Mouse (Mus musculus): Measurements from ENCODE around the gene Mtmr11. TPM values are rescaled to one million over a fixed set of nuclear protein-coding genes. Genes with fewer than 3 reads are reported as not detected.
"Not testable (repeated sequence)": the region's sequence is repeated elsewhere in the genome, so short reads cannot be mapped to it uniquely, and the experiment has no call there.

Mtmr11 gene
- polyA plus RNA-seq, 1 experiment from 2014 or later: 8.8 TPM

DNA sequence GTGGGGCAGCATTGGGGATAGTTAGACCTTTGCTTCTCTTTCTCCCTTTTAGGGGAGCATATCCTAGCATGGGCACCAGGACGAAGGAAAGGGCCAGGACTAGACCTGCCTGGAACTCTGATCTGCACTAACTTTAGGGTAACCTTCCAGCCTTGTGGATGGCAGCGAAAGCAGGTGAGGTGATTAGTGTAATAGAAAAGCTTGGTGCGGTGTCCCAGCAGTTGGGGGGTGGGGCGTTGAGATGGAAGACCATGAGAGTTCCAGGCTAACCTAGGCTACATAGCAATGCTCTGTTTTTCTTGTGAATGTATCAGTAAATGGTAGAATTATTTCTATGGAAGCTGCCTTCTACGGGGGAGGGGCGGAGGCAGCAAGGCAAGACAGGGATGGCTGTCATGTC lies 1.2 kb downstream of the Mtmr11 start:
- Histone ChIP-seq H3K4me2 (no peak overlapping the region), H3K4me3 (ENCODE audit: low read depth, low read length) (no peak overlapping the region), H3K36me3 (ENCODE audit: control insufficient read depth, insufficient read depth, low read length) (no peaks in the 10 kb centered on the region), H3K27ac (ENCODE audit: low read depth, low read length) (no peak overlapping the region), H3K9me3 (ENCODE audit: control insufficient read depth, low read length) (no peaks in the 10 kb centered on the region), H3K4me1 (replicated peaks; ENCODE audit: control insufficient read depth, insufficient read depth, low read length) (peaks cover 11% of the 10 kb centered on the region), H3K9ac (ENCODE audit: low read depth, low read length) (no peak overlapping the region), H3K27me3 (replicated peaks; ENCODE audit: control insufficient read depth, insufficient read depth, low read length) (peaks cover 25% of the 10 kb centered on the region)
- DNase-seq (ENCODE audit: low spot score): no peak
- WGBS: 87% methylated on average over 6 of the region's 6 CpGs
- no peak for ATAC-seq (replicated peaks; ENCODE audit: low FRiP score)

DNA sequence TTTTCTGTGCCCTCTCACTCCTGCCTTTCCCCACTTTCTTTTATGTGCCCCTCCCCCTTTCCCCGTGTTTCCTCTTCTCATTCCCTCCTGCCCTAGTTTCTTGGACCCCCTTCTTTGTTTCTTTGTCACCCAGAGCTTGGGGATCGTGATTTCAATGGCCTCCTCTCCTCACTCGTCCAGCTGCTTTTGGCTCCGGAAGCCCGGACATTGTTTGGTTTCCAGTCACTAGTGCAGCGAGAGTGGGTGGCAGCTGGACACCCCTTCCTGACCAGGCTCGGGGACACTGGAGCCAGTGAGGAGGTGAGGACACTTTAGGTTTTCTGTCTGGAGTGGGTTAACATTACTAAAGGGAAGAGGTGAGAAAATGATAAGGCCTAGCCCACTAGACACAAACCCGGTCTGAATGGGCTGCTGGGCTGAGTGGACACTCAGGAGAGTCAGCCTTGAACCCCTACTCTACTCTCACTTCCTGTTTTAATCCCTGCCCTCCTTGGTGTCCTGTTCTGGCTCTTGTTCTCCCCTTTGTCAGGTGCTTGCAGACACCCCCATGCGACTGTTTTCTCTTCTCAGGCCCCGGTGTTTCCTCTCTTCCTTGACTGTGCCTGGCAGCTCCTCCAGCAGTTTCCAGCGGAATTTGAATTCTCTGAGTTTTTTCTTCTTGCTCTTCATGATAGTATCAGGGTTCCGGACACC lies 6.8 kb downstream of the Mtmr11 start:
- peaks cover 6% of the 10 kb centered on the region for H3K4me1 ChIP-seq (replicated peaks; ENCODE audit: control insufficient read depth, insufficient read depth, low read length)
- H3K27ac ChIP-seq (ENCODE audit: low read depth, low read length): no peak overlapping the region
- no peak for ATAC-seq (replicated peaks; ENCODE audit: low FRiP score)
- H3K9me3 ChIP-seq (ENCODE audit: control insufficient read depth, low read length): no peaks in the 10 kb centered on the region
- H3K4me3 ChIP-seq (ENCODE audit: low read depth, low read length): no peak overlapping the region
- DNase-seq (ENCODE audit: low spot score): no peak
- H3K4me2 ChIP-seq: no peak overlapping the region
- no peak overlapping the region for H3K9ac ChIP-seq (ENCODE audit: low read depth, low read length)
- 75% methylated on average over 12 of the region's 12 CpGs for WGBS
- H3K27me3 ChIP-seq (replicated peaks; ENCODE audit: control insufficient read depth, insufficient read depth, low read length): peaks cover 1% of the 10 kb centered on the region; the same call in 1 of the 2 replicates
- H3K36me3 ChIP-seq (ENCODE audit: control insufficient read depth, insufficient read depth, low read length): peaks cover 3% of the 10 kb centered on the region; the same call in 1 of the 2 replicates

DNA sequence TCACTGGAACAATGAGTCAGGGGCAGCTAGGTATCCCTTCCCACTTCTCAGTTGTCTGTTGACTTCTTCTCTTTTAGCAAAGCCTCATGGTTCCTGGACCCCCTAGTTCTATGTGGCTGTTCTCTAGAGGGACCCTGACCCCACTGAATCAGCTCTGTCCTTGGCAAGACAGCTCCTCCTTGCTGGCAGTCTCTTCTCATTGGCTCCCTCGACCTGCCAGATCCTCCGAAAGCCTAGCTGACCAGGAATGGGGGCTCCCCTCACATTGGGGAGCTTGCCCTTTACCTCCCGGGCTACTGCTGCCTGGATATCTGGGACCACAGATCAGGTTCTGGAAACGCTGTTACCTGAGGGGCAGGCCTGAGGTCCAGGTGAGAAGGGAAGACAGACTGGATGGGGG lies 8.5 kb downstream of the Mtmr11 start:
- Histone ChIP-seq H3K27ac (ENCODE audit: low read depth, low read length) (no peak overlapping the region), H3K36me3 (ENCODE audit: control insufficient read depth, insufficient read depth, low read length) (peaks cover 16% of the 10 kb centered on the region), H3K4me3 (ENCODE audit: low read depth, low read length) (no peak overlapping the region), H3K27me3 (replicated peaks; ENCODE audit: control insufficient read depth, insufficient read depth, low read length) (no peaks in the 10 kb centered on the region), H3K9me3 (ENCODE audit: control insufficient read depth, low read length) (no peaks in the 10 kb centered on the region), H3K9ac (ENCODE audit: low read depth, low read length) (peak overlapping the region; percentile 10; the same call in 1 of the 2 replicates), H3K4me2 (peak overlapping the region; percentile 4; the same call in 1 of the 2 replicates), H3K4me1 (replicated peaks; ENCODE audit: control insufficient read depth, insufficient read depth, low read length) (peaks cover 19% of the 10 kb centered on the region)
- 76% methylated on average over 4 of the region's 4 CpGs for WGBS
- DNase-seq (ENCODE audit: low spot score) (no peak), ATAC-seq (replicated peaks; ENCODE audit: low FRiP score) (no peak)

DNA sequence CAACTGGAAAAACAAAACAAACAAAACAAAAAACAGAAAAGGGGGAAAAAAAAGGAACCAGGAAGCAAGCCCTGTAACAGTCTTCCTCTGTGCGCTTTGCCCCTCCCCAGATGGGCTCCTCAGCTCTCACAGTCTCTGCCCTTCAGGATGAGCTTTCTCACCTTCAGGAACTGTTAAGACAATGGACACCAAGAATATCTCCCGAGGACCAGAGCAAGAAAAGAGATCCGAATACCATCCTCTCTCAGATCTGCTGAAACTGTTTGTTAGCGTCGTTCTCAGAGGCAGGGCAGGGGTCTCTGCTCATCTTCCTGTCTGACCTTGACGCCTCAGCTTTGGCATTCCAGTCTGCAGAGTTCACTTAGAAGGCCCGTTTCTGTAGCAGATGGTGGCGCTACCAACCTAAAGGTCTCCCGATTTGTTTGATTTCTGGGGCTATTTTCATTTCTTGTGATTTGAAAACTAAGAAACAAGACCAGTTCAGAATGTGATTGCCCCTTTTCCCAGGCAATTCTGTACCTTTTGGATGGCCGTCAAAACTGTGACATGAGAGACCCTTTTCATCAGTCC lies 9.3 kb downstream of the Mtmr11 start:
- H3K4me3 ChIP-seq (ENCODE audit: low read depth, low read length): peak overlapping the region; percentile 87
- ATAC-seq (replicated peaks; ENCODE audit: low FRiP score): no peak
- H3K36me3 ChIP-seq (ENCODE audit: control insufficient read depth, insufficient read depth, low read length): peaks cover 22% of the 10 kb centered on the region
- peak overlapping the region; percentile 95; the same call in 1 of the 2 replicates for H3K27ac ChIP-seq (ENCODE audit: low read depth, low read length)
- no peaks in the 10 kb centered on the region for H3K9me3 ChIP-seq (ENCODE audit: control insufficient read depth, low read length)
- H3K4me2 ChIP-seq: peak overlapping the region; percentile 95
- H3K9ac ChIP-seq (ENCODE audit: low read depth, low read length): peak overlapping the region; percentile 96
- DNase-seq (ENCODE audit: low spot score): no peak
- no peaks in the 10 kb centered on the region for H3K27me3 ChIP-seq (replicated peaks; ENCODE audit: control insufficient read depth, insufficient read depth, low read length)
- H3K4me1 ChIP-seq (replicated peaks; ENCODE audit: control insufficient read depth, insufficient read depth, low read length): peaks cover 19% of the 10 kb centered on the region
- WGBS: 51% methylated on average over 10 of the region's 10 CpGs

DNA sequence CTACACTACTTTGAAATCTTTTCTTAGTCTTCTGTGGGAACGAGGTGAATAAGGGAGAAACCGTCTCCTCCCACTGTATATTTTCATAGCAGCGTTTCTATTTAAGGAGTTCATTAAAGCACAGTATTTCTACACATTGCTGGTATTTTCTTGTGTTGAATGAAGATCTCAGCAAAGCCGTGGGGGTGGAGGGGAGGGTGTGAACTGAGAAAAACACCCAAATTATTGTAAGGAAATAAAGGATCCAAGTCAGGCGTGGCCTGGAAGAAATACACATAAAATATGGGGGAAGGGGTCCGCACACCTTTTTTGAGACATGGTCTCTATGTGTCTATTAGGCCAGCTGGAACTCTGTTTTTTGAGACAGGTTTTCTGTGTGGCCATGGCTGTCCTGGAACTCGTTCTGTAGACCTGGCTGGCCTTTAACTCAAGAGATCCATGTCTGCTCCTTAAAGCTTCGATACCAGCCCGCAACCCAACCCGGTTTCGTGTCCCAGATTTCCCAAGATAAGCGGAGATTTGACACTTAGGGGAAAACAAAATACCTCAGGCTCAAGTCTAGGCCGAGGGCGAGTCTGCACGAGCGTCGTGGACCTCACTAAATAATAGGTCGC lies 9.9 kb downstream of the Mtmr11 start:
- peak overlapping the region; percentile 95 for H3K4me2 ChIP-seq
- peak overlapping the region; percentile 95 for H3K27ac ChIP-seq (ENCODE audit: low read depth, low read length)
- ATAC-seq (replicated peaks; ENCODE audit: low FRiP score) (no peak), DNase-seq (ENCODE audit: low spot score) (no peak)
- peak overlapping the region; percentile 87 for H3K4me3 ChIP-seq (ENCODE audit: low read depth, low read length)
- no peaks in the 10 kb centered on the region for H3K27me3 ChIP-seq (replicated peaks; ENCODE audit: control insufficient read depth, insufficient read depth, low read length)
- H3K9me3 ChIP-seq (ENCODE audit: control insufficient read depth, low read length): no peaks in the 10 kb centered on the region
- H3K9ac ChIP-seq (ENCODE audit: low read depth, low read length): peak overlapping the region; percentile 96
- WGBS: 19% methylated on average over 18 of the region's 18 CpGs
- H3K4me1 ChIP-seq (replicated peaks; ENCODE audit: control insufficient read depth, insufficient read depth, low read length): peaks cover 19% of the 10 kb centered on the region
- peaks cover 27% of the 10 kb centered on the region for H3K36me3 ChIP-seq (ENCODE audit: control insufficient read depth, insufficient read depth, low read length)

DNA sequence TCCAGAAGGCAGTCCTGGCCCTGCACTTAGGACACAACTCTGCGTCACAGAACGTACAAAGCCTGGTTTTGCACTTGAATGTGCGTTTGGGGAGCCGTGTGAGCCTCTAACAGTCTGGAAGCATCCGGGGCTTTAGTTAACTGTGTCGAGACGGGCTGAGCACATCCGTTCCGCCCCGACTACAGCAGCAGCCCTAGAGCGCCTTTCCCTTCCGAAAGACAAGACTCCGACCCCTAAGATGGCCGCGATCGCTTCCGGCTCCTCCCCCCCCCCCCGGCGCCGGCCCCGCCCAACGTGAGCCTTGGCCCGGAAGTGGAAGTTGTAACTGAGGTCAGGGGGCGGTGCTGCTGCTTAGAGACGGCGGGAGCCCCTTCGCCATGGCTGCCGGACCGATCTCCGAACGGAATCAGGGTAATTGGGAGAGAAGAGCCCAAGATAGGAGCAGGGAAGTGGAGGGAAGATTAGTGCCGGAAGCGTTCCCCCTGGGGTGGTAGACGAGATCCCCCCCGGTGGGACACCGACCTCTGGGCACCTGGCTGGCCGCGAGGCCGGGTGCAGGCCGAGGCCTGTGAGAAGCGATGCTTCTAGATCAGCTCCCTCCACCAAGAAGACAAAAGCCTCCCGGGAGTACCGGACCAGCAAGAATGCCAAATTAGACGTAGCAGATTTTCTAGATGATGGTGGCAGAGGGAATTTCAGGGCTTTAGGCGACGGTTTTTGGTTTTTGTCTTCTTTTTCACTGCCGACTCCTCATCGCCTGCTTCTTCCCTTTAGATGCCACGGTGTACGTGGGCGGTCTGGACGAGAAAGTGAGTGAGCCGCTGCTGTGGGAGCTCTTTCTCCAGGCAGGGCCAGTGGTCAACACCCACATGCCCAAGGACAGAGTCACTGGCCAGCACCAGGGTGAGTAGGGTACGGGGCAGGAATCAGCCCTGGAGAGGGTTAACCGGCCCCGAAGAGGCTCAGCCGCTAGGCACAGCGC lies 10.7 kb downstream of the Mtmr11 start, which contains the start of gene Sf3b4:
Gene Sf3b4, plus strand, starts transcription at position 136 of the 982 bp plus-strand sequence.
- Histone ChIP-seq H3K27me3 (replicated peaks; ENCODE audit: control insufficient read depth, insufficient read depth, low read length) (no peaks in the 10 kb centered on the region), H3K4me2 (peak within 1 kb of the TSS; percentile 95), H3K27ac (ENCODE audit: low read depth, low read length) (peak within 1 kb of the TSS; percentile 95), H3K36me3 (ENCODE audit: control insufficient read depth, insufficient read depth, low read length) (peaks cover 30% of the 10 kb centered on the region), H3K9ac (ENCODE audit: low read depth, low read length) (peak within 1 kb of the TSS; percentile 96), H3K9me3 (ENCODE audit: control insufficient read depth, low read length) (no peaks in the 10 kb centered on the region), H3K4me1 (replicated peaks; ENCODE audit: control insufficient read depth, insufficient read depth, low read length) (peaks cover 19% of the 10 kb centered on the region), H3K4me3 (ENCODE audit: low read depth, low read length) (peak within 1 kb of the TSS; percentile 87)
- DNase-seq (ENCODE audit: low spot score) (peak; percentile 97), ATAC-seq (replicated peaks; ENCODE audit: low FRiP score) (peak; percentile 91)
- WGBS: under 1% methylated on average over 58 of the region's 58 CpGs

DNA sequence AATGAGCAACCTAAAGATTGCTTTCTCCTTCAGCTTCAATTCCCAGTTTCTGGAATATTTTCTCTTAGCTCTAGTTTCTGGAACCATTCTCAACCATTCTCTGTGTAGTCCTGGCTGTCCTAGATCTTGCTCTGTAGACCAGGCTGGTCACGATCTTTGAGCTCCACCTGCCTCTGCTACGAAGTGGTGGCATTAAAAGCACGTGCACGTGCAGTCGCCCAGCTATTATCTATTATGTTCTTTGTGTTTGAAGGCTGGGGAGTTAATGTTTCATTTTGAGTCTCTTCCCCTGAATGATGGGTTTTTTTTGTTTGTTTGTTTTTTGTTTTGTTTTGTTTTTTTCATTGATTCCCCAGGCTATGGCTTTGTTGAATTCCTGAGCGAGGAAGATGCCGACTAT lies 11.4 kb downstream of the Mtmr11 start:
- WGBS: 32% methylated on average over 7 of the region's 7 CpGs
- ATAC-seq (replicated peaks; ENCODE audit: low FRiP score) (no peak), DNase-seq (ENCODE audit: low spot score) (no peak)
- H3K4me1 ChIP-seq (replicated peaks; ENCODE audit: control insufficient read depth, insufficient read depth, low read length): peaks cover 19% of the 10 kb centered on the region
- no peaks in the 10 kb centered on the region for H3K27me3 ChIP-seq (replicated peaks; ENCODE audit: control insufficient read depth, insufficient read depth, low read length)
- peak overlapping the region; percentile 87 for H3K4me3 ChIP-seq (ENCODE audit: low read depth, low read length)
- peak overlapping the region; percentile 95; the same call in 1 of the 2 replicates for H3K27ac ChIP-seq (ENCODE audit: low read depth, low read length)
- H3K9me3 ChIP-seq (ENCODE audit: control insufficient read depth, low read length): no peaks in the 10 kb centered on the region
- peak overlapping the region; percentile 96 for H3K9ac ChIP-seq (ENCODE audit: low read depth, low read length)
- peaks cover 33% of the 10 kb centered on the region for H3K36me3 ChIP-seq (ENCODE audit: control insufficient read depth, insufficient read depth, low read length)
- H3K4me2 ChIP-seq: peak overlapping the region; percentile 95

DNA sequence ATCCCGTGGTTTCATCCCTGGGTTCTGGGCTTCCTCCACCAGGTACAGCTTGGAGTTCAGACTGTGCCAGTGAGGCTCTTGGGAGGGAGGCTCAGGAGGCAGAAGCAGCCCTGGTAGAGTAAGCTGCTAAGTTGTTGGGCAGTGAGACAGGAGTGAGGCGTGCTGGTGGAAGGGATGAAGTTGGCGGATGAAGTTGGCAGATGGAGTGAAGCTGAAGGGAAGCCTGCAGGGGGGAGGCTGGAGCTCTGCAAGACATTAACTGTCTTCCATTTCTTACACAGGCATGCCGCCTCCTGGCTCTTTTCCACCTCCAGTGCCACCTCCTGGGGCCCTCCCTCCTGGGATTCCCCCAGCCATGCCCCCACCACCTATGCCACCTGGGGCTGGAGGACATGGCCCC lies 12.2 kb downstream of the Mtmr11 start:
- not testable (repeated sequence) for H3K27ac ChIP-seq (ENCODE audit: low read depth, low read length); ATAC-seq (replicated peaks; ENCODE audit: low FRiP score); DNase-seq (ENCODE audit: low spot score); H3K27me3 ChIP-seq (replicated peaks; ENCODE audit: control insufficient read depth, insufficient read depth, low read length); H3K9me3 ChIP-seq (ENCODE audit: control insufficient read depth, low read length)
- Histone ChIP-seq H3K36me3 (ENCODE audit: control insufficient read depth, insufficient read depth, low read length) (peaks cover 29% of the 10 kb centered on the region), H3K4me1 (replicated peaks; ENCODE audit: control insufficient read depth, insufficient read depth, low read length) (peaks cover 19% of the 10 kb centered on the region), H3K9ac (ENCODE audit: low read depth, low read length) (0 out of 2 replicates have a peak overlapping the region, but pooled peaks have one; percentile 13), H3K4me3 (ENCODE audit: low read depth, low read length) (peak overlapping the region; percentile 34), H3K4me2 (peak overlapping the region; percentile 95)
- 83% methylated on average over 4 of the region's 4 CpGs for WGBS

All from liver, embryonic 11.5 days (tissue).